Mouse (Mus musculus) heart, adult 2 months (tissue): ENCODE measurements around the gene Arfgef3.

Experiments
- CTCF ChIP-seq: fragments of 200-600 bp; IDR thresholded peaks from 2 replicates; pipeline ENCODE4 v1.8.1; 2022; ENCODE audit warnings: antibody characterized with exemption, mild to moderate bottlenecking, moderate library complexity
- EP300 ChIP-seq: fragments of 200-500 bp; IDR thresholded peaks from 2 replicates; pipeline ENCODE4 v1.6.1; 2011; ENCODE audit warnings: low read depth, low read length, control low read depth; ENCODE audit not compliant: insufficient read depth

- no peak for TF ChIP-seq CTCF
- no peak for TF ChIP-seq EP300
Observed at GRCm38 (mm10) chr10:18788601-18789000, 44.9 kb upstream of the Arfgef3 start.
